Mouse (Mus musculus) megakaryocyte-erythroid progenitor cell, adult 5-6 weeks (primary cell): Measurements from ENCODE around the gene Dnajc1. TPM values are rescaled to one million over a fixed set of nuclear protein-coding genes. Genes with fewer than 3 reads are reported as not detected.
A peak's percentile ranks its signal among the peaks of the same experiment; 100 is the strongest.

Experiments used
- ATAC-seq: replicated peaks from 2 replicates; pipeline ENCODE4 v1.8.0; 2016; ENCODE audit warnings: mild to moderate bottlenecking, inconsistent platforms; ENCODE audit not compliant: severe bottlenecking, poor library complexity, low FRiP score, low TSS enrichment
- total RNA-seq, 2 experiments: library from RNA; stranded (forward) in 1 of 2; stranded (reverse) in 1 of 2; fragments of 200-1000, 215-1000 nt in 1 of 2; fragments of >200 nt in 1 of 2; fragmentation: Nextera tagmentation in 1 of 2; gene quantifications; 2 replicates each; pipeline ENCODE4 v1.2.3; 2014 to 2017

Gene Dnajc1
- total RNA-seq, 2 experiments from 2014 or later = 17.0 to 26.7 TPM

DNA sequence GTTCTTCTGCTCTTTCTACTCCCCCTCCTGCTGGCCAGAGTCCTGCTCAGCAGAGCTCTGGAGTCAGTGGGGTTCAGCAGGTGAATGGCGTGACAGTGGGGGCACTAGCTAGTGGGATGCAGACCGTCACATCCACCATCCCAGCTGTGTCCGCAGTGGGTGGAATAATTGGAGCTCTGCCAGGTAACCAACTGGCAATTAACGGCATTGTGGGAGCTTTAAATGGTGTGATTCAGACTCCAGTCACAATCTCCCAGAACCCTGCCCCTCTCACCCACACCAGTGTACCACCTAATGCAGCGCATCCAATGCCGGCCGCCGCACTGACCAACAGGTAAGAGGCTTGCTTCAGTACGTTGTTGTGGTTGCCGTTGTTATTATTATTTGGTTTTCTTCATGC lies 185.8 kb downstream of the Dnajc1 start:
- ATAC-seq = no peak

DNA sequence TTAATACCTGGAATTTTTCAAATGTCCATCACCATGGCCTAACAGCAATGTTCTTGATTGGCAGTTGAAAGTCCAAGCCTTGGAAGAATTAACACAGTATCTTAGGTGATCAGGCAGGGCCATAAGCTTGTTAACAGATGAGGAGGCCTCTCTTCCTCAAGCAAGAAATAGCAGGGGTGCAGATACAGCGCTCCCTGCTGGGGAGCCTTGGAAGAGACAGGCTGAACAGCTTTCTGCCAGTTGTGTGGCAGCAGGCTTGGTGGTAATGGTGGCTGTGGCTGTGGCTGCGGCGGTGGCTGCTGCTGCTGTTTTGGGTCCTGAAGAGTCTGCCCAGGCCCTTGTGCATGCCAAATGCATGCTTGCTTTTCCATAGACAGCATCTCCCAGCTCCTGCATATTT lies 187.5 kb downstream of the Dnajc1 start:
- ATAC-seq = peak; percentile 96

DNA sequence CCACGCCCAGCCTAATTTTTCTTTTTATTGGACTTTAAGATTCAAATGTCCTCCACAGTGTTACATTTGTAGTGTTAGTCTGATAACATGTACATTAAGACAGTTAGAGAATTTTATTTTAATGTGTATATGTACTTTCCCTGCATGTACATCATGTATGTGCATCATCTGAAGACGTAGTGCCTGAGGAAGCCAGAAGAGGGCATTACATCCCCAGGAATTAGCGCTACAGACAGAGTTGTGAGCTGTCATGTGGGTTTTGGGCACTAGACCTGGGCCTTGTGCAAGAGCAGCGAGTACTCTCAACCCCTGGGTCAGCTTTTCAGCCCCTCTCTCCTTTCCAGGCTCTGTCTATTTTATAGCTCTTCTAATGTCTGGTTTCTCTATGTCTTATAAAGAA lies 189.7 kb downstream of the Dnajc1 start:
- ATAC-seq = no peak

DNA sequence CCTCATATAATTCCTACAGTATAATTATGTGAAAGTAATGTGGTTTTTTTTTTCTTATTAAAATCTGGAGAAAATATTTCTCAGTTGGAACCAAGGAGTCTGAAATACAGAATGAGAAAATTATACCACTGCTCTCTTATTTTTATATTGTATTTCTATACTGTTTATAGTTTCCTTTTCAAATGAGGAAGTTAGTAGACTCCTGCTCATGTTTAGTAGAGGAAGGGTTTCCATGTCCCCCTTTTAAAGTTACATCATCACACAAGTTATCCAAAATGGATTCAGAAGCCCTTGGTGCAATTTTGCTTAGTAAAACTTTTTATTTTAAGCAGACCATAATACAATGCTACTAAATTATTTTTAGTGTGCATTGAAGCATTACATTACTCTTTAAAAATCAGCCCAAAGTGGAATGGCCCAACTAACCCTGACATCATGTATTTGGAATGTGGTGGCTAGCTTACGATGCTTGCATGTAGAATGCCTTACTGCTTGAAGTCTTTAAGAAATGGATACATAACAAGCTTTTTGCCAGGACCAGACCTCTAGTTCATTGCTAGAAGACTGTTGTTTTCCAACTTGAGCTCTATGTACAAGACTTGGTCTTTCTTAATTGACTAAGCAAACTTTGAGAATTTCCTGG lies 190.7 kb downstream of the Dnajc1 start:
- no peak for ATAC-seq

DNA sequence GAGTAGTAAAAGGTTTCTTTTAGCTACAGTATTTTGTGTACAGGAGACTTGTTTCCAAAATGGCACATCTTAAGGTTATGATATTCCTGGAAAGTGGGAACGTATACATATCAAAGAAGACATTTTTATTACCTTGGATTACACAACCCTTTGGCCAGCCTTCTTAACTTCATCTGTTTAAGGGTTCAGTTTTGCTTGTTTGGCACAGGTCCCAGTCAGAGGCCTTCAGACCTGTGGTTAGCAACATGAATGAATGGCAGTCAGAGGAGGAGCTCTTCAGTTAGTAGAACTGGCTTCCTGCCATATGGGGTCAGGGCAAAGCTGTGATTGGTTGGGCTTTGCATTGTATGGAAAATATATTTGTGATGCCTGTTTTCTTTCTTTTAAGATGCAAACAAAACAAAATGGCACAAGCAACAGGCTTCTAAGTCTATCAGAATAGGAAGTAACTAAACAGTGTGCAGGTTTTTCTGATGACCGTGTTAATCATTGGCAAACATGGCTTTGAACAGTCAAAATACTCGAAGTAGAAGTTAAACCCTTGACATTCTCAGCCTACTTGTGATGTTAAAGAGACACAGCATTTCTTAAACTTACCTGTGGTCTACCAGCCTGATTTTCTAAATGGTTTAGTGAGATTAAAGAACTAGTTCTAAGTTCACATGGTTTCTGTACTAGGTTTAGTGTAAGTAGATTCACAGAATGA lies 196.8 kb downstream of the Dnajc1 start:
- ATAC-seq = peak; percentile 80

DNA sequence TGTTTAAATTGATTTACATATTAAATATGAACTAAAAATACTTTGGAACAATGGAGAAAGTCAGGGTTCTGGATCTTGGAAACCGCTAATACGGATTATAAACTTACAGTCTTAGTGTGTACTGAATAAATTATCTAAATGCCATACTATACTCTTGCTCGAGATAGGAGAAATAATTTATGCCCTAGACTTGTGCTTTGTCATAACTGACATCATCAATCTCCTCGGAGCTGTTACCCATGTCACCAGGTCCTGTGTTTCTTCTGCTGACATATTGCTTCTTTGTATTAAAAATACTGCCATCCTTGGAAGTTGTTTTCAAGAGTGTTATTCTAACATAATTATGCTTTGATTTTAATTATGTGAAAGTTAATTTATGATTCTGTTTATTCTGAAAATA lies 197.3 kb downstream of the Dnajc1 start:
- peak; percentile 67; the same call in 1 of the 2 replicates for ATAC-seq

DNA sequence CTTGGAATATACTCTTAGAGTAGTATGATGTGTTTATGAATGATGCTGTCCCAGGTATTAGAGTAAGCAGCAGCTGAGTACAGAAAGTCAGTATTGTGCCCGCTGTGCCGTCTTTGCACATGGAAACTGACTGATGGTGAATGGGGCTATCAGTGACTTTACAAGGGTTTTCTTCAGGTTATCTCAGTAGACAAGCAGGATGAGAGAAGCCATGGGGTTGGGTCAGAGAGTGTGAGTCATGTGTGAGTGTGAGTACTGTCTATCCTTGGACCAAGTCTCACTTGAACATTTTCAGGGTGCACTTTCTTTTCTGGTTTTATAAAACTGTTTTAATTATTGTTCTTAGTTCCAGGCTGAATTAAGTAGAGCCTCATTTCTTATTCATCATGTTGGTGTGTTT lies 204.3 kb downstream of the Dnajc1 start:
- no peak for ATAC-seq

DNA sequence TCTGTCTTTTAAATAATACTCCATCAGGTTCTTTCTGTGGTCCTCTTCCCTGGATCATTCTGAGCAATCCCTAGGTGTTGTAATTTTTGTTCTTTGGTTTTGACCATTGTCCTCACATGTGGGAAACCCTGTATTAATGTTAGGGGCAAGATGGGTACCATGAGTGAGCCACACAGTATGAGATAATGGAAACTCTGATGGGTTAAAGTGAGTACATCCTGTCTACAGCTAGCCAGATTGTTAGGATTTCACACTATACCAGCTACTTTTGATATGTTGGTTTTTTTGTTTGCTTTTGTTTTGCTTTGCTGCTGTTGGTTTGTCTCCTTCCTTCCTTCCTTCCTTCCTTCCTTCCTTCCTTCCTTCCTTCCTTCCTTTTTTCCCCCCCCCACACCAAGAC lies 209.6 kb downstream of the Dnajc1 start:
- no peak for ATAC-seq

DNA sequence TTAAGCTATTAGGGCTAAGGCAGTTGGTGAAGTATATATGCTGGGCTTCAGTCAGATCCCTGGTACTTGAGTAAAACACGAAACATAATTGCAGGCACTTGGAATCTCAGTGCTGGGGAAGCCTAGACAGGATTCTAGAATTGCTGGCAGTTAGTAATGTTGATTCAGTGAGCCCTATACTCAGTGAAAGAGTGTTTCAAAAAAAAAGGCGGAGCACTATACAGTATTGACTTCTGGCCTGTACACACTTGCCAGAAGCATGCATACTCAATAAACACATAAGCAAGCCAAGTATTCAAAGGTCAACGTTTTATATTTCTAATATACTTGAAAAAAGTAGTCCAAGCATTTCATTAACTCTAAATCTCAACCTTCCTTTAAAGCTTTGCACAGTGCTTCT lies 211.0 kb downstream of the Dnajc1 start:
- no peak for ATAC-seq

DNA sequence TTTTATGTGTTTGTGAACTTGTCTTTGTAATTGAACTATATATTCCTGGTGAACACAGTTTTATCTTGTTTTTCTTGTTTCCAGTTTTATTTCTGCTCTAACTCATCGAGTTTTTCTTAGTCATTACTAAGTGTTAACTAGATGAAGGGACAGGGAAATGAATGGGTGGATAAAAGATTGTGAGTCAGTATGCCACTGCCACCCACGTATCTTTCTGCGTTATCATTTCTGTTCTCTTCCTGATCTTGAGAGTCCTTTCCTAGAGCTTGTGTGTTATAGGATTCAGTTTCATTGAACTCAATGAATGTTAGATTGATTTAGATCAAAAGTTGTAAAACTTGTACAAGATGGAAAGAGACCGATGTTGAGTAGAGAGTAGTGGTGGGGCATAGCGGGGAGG lies 212.3 kb downstream of the Dnajc1 start:
- no peak for ATAC-seq

DNA sequence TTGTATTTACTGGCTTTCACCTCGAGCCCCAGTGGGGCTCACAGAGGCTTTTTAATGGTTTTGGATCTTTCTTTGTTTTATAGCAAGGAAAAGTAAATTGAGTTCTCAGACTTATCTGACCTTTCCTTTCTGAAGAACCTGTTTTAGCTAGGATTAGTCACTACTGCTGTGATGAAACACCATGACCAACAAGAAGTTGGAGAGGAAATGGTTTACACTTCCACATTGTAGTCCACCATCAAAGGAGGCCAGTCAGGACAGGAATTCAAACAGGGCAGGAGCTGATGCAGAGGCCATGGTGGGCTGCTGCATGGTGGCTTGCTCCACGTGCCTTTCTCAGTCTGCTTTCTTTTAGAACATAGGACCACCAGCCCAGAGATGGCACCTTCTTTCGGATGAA lies 216.4 kb downstream of the Dnajc1 start:
- ATAC-seq = no peak

DNA sequence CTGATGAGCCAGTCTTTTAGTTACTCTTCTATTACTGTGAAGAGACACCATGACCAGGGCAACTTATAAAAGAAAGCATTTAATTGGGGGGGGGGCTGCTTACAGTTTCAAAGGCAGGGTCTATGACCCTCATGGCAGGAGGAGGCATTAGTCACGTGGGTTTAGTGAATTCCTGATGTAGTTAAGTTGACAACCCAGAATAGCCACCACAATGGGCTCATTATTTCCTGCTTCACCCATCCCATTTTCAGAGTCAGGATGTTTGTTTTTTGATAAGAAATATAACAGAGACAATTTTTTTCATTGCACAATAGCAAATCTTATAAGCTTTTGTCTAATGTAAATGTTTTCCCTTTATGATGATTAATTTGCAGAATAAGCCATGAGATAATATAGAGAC lies 217.4 kb downstream of the Dnajc1 start:
- no peak for ATAC-seq

DNA sequence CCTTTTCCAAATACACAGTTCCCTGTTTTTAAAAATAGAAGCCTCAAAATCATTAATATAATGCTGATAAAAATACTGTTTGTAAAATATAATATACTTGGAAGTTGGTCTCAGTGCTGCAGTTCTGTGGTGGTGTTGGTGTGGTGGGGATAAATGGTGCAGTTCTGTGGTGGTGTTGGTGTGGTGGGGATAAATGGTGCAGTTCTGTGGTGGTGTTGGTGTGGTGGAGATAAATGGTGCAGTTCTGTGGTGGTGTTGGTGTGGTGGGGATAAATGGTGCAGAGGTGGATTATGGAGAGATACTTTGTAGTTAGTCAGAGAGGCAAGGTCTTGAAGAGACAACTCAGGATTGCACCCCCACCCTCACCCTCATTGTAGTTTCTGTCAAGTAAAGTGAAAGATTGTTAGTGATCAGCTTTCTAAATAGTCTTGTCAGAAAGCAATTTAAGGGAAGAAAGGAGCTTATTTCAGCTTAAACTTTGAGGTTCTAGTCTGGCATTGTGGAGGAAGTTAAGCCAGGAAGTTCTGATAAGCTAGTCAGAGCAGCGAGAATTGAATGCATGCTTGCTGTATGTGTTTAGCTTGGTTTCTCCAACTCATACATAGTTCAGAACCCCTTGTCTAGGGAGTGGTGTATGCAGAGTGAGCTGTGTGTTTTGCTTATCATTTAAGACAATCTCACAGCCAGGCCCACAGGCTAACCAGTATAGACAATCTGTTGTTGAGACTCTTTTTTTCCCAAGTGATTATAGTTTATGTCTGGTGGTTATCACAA lies 223.3 kb downstream of the Dnajc1 start:
- ATAC-seq = peak; percentile 86

DNA sequence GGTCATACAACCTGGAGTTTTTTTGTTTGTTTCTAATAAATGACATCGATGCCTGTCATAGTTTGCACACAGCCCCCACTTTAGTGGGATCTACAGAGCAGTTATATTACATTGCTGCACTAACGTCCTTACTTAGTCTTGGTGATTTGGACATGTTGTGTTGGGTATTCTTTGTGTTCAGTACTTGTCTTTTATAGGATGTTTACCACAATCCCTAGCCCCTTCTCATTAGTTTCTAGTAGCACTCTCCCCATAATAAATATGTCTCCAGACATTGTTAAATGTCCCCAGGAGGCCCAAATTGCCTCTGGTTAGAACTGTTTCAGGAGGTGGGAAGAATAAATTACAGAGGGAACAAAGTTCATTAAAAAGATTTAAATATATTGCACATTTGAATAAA lies 227.1 kb downstream of the Dnajc1 start:
- no peak for ATAC-seq

DNA sequence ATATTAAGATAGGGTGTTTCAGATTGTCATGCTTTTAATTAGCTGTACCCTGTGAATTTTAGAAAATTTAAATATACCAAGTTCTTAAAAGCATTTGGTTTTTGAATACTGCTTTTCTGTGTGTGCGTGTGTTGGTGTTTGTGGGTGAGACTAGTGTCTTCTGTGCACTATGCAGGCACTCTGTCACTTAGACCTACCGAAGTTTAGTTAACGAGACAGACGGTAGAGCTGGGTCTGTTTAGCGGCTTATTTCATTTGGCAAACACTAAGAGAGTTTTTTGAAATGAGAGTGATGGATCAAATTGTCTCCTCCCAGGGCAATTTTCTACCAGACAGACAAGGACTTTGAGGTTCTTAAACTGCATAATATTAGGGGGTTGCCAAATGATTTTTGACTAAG lies 231.6 kb downstream of the Dnajc1 start:
- no peak for ATAC-seq

DNA sequence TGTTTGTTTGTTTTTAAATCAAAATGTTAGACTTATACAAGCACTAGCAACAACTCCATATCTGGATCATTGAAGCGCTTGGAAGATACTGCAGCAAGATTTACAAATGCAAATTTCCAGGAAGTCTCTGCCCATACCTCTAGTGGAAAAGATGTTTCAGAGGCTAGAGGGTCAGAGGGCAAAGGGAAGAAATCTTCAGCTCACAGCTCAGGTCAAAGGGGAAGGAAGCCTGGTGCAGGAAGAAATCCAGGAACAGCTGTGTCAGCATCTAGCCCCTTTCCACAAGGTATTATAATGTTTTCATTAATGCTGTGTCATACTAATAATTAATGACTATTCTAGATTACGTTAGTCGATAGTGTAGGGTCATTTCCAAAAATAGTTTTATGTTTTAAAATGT lies 233.2 kb downstream of the Dnajc1 start:
- no peak for ATAC-seq

DNA sequence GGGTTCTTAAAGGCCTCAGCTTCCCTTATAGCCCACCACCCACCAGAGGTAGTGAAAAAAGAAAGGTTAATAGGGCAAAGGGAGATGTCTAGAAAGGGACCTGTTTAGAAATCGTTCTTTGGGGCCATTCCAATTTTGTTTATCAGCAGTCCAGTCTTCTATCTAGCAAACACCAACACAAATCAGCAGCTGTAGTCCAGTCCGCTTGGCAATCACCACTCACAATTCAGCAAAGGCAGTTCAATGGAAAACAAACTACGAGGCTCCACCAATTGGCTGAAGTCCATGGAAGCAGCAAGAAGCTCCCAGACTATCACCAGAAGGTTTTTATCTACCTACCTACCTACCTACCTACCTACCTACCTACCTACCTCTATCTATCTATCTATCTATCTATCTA lies 236.5 kb downstream of the Dnajc1 start:
- no peak for ATAC-seq
